Mouse (Mus musculus) c-Kit-negative CD71-positive TER-119-positive erythroid progenitor cells, embryonic 14.5 days (primary cell): ENCODE measurements around the gene Dnajc16.

Experiments
- DNase-seq: peaks from one replicate; pipeline ENCODE4 v3.0.0-alpha.2; 2013; ENCODE audit warnings: low read depth, low spot score

The Dnajc16 gene

DNA sequence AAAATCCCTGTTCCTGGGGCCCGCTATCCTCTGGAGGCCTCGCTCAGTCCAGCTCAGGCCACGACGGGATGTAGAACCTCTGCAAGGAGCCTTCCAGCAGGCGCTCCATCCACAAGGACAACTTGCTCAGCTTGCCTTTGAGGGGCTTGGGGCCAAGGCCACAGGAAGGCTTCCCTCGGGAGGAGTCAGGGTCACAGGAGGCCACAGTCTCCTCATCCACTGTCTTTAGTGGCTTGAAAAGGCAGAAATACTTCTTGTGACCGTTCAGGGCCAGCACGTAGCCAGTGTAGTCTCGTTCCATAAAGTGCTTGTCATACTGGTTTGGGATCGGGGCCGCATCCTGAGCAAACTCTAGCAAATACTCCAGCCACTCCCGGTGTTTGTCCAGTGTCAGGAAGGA, 27.3 kb downstream of the Dnajc16 start:
- no peak for DNase-seq

DNA sequence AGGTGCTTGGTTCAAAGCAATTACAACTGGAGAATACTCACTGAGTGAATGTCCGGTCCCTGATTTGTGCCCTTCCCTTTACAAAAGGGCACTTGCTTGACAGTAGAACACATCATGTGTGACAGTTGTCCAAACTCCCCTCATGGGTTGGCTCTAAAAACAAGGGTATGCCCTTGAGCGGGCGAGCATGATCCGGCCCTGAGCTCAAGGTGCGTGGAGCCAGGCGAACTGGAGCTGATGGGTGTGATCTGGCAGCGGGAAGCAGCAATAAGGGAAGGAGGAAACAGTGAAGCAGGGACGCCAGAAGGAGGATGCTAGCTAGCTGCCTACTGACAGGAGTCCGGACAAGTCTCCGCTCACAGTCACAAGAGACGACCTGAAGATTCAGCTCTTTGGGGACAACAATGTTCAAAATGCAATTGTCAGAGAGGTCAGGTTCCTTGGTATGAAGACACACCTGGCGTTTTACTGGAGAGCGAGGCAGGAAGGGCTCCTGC, 28.6 kb downstream of the Dnajc16 start:
- DNase-seq, result no peak

DNA sequence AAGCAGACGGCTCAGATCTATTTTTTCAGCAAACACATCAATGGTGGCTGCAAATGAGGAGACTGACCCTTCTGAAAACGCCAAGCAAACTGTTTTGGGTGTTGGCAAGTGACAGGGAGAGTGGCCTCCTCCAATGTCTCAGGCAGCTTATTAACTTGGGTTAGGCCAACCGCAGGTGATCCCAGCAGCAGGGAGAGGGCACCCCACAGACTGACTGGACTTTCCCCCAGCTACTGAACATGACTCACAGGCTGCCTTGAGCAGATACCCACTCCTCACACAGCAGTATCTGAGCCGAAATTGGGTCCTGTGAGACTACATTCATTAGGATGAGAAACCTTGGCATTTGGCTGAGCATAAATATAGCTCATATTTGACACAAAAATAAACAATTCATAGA, 29.8 kb downstream of the Dnajc16 start:
- no peak for DNase-seq

DNA sequence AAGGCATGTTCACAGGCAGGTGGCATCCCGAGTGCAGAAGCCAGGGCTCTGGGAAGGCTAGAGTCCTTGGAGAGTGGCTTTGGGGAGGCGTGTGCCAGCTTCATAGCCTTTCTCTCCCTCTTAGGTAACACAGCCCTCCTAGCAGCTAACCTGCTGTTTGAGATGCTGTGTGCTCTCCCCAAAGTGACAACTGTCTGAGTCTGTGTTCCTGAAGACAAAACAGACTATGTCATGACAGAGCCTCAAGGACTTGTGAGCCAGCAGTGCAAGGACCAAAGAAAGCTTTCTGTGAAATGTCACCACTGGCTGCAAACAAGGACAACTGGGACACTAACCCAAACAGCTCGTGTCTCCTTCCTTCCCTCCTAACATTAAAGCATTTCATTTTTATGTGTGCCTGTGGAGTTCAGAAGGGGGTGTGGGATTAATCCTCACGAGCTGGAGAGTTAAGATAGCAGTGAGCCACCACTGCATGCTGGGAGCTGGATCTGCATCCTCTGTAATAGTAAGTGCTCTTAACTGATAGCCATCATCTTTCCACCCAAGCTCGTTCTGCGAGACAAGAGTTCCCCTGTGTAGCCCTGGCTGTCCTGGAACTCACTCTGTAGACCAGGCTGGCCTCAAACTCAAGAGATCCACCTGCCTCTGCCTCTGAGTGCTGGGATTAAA, 31.7 kb downstream of the Dnajc16 start:
- peak; percentile 43 for DNase-seq

DNA sequence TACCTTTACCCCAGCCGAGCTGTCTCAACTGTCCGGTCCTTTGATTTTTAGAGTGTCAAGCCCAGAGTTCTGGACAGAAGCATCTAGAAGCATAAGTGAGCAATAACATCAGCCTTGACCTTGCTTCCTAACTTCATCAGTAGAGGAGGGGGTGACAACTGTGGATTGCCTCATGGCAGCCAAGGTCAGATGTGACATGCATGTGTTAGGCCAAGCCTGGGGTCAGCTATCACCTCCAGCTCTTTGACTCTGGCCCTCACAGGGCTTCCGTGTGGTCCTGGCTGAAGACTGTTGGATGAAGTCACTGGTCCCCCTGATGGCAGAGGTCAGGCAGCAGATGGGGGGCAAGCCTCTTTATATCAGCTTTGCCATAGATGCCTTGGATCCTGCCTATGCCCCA, 33.6 kb downstream of the Dnajc16 start:
- no peak for DNase-seq

DNA sequence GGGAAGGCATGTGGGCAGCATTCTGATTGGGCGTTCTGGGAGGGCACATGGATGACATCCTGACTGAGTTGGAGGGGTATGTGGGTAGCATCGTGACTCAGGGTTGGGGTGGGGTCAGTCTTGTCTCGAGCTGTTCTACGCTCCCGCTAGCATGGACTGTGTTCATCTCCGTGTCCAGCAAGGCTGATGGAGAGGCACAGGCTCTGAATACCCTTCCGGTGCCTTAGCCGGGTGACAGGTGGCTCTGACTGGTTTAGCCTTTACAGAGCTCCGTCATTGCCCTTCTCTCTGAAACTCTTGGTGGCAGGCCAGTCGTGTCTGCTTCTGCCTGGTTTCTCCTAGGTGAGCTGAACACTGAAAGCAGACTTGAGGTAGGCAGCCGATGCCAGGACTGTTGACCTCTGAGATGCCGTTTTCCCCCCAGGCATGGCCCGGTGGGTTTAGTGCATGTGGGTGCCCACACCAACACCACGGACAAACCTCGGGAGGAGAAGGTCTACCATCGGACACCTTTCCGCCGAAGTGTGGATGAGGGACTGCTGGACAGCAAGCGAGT, 35.3 kb downstream of the Dnajc16 start:
- no peak for DNase-seq

DNA sequence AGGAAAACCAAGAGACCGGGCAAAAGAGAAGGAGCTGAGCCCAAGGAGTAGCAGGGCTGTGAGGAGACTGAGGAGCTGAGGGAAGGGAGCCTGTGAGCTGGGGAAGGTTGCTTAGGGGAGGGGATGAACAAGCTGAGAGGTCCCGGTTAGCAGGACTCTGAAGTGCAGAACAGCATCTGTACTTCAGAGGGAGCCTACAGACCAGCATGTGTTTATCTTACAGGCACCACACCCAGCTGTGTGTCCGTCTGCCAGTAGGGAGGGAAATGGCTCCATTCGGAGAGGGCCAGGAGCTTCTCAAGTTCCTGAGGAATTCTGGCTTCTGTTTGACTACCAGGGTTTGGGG, 38.7 kb downstream of the Dnajc16 start:
- peak; percentile 78 for DNase-seq

DNA sequence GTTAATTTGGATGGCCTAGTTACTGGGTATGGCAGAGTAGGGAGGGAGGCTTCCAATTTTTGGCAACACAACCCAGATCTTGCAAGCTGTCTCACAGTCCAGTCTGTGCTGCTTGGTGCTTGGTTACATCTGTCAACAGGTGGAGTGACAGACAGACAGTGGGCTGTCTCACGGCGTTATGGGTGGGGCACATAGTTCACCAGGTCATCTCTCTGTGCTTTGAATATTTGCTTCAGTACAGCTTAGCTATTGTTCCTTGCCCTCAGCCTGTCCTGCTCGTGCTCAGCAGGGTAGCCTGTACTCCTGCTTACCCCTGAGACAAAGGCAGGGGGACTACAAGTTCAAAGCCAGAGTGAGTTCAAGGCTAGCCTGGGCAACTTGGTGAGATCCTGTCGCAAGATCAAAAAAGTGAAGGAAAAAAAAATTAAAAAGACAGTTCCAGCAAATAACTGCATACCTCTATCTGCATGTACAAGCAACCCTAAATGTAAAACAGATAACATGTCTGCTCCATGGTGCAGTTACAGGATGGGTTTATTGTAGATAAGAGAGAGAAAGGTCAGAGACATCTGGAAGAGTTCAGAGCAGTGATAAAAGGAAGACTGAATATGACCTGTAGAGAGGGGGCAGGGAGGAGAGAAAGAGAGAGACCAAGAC, 39.2 kb downstream of the Dnajc16 start:
- peak; percentile 73 for DNase-seq

DNA sequence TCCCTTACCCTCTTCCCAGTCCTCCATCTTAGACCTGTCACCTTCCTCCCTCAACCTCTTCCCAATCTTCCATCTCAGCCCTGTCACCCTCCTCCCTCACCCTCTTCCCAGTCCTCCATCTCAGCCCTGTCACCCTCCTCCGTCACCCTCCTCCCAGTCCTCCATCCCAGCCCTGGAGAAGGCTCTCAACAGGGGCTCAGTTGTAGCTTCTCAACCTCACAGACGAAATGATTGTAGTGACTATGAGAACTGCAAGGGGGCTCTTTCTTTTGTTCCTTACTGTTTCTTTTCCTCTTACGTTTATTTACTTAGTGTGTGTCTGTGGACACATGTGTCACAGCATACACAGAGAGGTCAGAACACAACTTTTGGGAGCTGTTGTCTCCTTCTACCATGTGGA, 39.9 kb downstream of the Dnajc16 start:
- no peak for DNase-seq

DNA sequence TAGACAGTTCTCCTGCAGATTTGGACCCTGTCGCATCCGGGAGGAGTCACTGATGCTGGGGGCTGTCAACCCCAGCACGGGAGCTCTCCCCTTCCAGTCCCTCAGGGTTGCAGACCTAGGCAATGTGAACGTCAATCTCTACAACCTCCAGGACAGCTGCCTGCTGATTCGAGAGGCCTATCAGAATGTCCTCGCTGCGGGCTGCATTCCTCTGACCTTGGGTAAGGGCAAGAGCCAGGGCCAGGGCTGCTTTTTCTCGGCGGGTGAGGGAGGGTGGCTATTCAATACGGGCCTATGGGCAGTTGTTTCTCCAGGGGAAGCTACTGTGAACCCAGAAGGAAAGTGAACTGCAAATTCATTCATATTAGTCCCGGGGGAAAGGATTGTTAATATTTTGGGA, 41.2 kb downstream of the Dnajc16 start:
- DNase-seq, result no peak

DNA sequence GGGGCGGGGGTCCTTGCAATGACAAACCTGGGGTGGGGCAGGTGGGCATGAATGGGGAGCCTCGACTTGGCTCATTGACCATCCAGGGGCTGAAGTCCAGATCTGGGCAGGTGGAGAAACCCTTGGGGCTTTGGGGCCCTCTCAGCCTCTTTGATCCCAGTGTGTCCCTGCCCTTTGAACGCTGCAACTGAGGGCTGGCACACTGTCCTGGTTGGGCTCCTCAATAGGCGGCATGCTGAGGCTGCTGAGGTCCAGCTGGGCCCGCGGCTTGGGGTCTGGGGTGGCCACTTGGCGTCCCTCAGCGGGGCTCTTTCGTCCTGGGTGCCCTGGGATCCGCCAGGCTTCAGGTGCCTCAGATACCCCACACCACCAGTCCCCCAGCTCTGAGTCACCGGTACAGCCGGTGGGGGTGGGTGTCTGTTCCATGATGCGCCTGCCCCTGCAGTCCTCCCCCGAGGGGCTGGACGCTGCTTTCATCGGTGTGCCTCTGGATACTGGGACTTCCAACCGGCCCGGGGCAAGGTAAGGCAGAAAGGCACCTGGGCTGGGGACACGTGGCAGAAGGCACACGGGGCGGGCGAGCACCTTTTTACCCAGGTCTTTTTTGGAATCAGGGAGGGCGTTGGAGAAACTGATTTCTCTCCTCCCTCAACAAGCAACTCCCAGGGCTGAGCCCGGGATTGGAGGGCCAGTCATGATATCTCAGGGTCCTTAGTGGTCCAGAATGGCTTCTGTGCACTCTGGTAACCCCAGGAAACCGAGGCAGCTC, 44.0 kb downstream of the Dnajc16 start, which contains the start of gene Agmat:
Agmat (plus strand) TSS at position 95 of the 769 bp plus-strand sequence.
- no peak for DNase-seq

DNA sequence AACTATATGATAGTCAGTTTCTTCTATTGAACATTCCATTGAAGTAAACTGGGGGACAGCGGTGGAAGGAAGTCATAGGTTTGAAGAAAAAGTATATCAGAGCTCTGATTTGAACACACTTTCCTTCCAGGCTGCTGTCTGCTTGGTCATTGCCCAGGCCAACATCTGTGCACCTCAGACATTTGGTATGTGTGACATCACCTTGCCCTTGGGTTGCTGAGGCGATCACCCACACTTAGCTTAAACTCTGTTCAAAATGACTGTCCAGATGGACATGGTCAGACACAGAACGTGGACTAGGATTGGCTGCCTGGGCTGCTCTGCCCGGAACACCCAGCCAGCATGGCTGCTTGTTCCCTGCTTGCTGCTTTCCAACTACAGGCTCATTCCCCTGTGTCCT, 48.4 kb downstream of the Dnajc16 start:
- DNase-seq, result no peak

DNA sequence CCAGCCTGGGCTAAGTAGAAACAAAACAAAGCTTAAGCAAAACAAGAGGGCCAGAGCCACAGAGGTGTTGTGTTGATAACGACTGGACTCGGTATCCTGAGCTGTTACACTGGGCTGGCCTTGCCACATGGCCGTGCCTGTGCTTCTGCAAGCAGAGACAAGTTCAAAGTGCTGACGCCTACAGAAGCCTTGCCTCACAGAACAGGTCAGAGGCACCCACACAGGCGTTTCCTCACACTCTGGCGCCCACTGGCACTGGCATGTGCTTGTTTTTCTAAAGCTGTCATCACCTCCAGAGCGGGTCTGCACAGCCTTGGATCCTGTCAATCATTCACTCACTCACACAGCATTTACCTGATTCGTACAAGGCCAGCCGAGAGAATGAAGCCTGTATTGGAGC, 48.9 kb downstream of the Dnajc16 start:
- no peak for DNase-seq

DNA sequence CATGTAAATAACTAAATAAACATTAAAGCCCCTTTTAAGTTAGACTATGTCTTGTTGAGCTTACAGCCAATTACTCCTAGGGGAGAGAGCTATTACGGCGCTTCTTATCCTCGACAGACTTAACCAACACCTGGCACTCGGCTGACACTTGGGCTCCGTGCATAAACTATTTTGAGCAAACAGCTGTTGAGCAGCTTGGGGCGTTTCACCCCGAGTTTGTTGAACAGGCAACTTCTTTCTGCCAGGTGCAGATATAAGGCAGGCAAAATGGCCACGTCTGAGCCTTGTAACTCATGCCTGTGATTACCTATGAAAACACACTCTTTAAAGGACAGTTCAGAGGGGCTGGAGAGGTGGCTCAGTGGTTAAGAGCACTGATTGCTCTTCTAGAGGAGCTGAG, 52.7 kb downstream of the Dnajc16 start:
- DNase-seq, result no peak

DNA sequence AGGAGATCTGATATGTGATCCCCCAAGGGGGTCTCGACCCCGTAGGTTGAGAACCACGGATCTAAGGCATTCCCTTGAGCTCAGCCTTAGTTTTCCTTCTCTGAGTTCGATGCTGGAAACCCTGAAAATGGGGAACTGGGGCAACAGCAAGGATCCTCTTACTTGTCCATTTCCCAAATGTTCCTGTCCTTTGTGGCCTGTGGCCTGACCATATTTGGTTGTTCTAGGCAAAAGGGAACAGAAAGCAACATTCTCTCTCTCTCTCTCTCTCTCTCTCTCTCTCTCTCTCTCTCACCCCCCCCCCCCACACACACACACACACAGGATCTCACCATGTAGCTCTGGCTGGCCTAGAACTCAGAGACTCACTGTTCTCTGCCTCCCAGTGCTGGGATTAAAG, 53.9 kb downstream of the Dnajc16 start:
- no peak for DNase-seq

DNA sequence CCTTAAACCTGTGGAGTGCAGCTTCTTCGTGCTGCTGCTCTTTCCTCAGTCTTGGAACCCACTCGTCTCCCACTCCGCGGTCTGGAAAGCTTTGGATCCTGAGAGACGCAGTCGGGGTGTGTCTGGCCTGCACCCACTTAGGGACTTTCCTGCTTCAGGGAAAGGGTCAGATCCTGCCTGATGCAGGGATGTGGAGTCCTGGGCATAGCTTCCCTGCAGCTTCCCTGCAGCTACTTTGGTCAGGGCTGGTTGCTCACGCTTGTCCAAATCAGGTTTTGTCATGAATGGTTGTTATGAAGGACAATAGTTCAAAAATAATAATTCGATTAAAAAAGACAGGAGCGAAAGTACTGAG, 55.5 kb downstream of the Dnajc16 start:
- no peak for DNase-seq

DNA sequence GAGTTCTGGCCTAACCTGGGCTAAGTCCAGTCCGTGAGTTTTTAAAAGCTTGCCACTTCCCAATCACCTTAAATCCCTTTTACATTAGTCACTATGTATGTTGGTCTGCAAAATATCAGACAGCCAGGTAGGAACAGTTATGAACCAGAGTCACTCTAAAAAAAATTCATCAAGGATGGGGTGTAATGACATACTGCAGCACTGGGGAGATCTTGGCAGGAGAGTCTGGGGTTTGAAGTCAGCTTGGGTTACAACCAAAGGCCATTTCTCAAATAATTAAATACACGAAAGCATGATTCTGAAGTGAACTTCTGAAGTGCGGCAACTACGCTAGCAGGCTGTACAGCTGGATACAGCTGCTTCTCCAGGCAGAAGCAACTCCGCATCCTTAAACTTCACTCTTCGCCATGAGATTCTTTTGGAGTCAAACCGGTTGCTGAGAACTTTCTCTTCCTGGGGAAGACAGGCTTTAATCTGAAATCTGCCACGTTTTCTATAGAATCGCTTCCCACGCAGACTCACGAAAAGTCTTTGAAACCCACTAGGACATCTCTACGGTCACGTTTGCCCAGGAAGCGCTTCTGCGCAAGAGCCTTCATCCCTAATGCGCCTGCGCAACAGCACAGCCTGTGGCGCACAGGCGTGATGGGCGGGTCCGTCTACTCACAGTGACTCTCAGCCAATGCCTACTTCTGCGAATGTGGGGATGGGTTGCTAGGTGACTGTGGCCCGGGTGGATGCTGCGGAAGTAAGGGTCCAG, 56.1 kb downstream of the Dnajc16 start:
- DNase-seq, result peak; percentile 79

DNA sequence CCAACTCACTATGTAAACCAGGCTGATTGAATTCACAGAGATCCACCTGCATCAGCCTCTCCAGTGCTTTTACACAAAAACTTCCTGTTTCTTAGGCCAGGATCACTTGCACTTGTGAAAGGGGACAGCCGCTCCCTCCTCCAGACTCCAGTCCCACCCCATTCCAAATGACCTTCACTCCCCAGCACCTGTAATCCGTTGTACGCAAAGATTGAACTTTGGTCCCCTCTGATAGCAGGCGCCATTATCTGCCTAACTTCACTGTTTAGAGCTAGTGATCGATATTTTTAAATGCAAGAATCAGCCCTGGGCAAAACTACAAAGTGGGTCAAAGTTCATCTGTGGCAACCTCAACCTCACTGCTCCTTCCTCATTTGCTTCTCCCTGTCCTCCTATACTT, 59.0 kb downstream of the Dnajc16 start:
- DNase-seq, result no peak

DNA sequence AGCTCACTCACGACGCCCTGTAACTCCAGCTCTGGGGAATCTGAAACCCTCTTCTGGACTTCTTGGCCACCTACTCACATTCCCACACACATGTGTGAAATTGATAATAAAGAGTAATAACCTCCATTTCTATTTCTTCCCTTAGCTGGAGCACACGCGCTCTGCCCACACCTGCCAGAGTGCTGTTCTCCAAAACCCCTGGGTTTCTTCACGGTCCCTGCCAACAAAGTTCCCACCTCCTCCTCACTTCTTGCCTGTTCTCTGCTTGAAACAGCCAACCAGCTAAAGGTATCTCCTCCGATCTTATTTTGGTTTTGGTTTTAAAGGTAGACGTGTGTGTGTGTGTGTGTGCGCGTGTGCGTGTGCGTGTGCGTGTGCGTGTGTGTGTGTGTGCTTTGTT, 60.3 kb downstream of the Dnajc16 start:
- DNase-seq, result no peak

DNA sequence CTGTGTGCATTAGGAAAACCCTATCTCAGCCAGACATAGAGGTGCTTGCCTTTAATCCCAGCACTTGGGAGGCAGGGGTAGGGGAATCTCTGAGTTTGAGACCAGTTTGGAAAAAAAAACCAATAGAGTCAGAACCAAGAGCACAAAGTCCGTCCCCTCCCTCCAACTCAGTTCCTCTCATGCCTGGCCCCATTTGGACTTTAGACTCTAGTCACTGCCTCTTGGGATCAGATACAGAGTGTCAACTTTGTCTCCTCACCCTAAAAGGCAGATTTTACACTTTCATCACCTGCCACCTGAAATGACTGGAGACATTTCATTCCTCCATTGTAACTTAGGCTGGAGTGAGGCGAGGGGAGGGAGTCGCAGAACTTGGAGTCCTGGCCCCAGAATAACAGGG, 61.5 kb downstream of the Dnajc16 start:
- no peak for DNase-seq

DNA sequence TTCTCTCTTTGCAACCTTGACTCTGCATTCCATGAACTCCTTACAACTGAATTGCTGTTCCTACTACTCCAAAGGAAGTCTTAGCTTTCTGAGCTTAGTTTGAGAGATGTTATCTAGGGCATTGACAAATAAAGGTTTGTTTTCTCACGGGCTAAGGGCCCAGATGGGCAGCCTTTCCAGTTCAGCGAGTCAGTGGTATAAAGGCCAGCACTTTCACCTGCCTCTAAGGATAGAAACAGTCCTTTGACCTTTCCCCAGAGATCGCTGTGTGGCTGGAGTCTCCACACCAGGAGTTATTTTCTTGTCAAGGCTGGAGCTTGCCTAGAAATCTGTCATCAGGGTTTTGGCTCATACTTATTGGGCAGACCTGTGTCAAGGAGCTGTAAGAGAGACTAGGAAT, 65.0 kb downstream of the Dnajc16 start:
- no peak for DNase-seq

DNA sequence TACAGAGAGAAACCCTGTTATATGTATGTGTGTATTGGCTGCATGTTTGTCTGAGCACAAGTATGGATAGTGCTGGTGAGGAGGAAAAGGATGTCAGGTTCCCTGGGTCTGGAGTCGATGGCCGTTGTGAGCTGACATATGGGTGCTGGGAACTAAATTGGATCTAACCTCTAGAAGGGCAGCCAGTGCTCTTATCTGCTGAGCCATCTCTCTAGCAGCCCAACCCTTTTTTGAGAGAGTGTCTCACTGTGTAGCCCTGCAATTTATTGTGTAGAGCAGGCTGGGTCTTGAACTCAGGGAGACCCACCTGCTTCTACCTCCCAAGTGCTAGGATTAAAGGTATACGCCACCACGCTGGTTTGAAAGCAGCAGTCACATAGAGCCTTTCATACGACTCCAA, 65.5 kb downstream of the Dnajc16 start:
- no peak for DNase-seq
